Comparison of ENCODE assay signal across 16 mouse cellular contexts in the genomic region with DNA sequence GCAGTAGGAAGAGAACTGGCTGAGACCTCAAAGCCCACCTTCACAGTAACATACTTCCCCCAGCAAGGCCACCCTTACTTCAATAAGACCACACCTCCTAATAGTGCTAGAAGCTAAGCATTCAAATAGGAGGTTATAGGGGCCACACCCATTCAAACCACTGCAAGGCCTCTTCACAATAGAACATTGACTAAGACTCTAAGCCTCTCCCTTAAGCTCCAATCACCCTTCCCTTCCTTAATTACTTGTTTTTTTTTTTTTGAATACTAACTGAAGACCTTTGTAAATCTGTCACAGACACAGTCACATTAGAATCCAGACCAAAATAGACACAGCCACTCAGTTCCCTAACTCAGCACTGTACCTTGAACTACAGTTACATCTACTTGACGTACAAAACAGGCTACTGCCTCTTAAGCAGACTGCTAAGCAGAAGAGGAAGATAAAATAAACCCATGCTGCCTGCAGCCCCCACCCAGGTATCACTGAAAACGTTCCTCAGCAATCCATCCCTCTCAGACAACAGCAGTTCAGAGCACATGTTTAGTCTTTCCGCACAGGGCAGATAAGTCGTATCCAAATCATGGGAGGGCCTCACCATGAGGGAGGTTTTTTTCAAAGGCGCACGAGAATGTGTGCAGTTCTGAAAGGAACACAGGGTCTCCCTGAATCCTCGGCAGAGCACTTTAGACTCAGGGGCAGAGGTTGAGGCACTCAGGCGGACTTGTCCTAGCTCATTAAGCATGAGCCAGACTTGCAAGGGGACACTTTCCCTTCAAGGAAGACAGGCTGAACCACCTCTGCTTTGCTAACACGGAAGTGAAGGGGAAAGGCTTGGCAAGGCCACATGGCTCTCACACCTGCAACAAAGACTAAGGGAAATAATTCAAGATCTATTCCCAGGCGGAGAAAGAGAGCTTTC.
A peak's percentile ranks its signal among the peaks of the same experiment; 100 is the strongest.
DNase-seq lines count a peak whose midpoint lies in the region; ATAC-seq lines count a peak whose summit lies in the region.
"Had no signal": no experiment of that assay in that cellular context is flagged by ENCODE, and none has a peak within 500 bp of the region (broad histone marks: within the 10 kb centered on the region; RNA-seq: fewer than 3 reads in every experiment).

No protein-coding gene starts in this region.

- H3K27me3 ChIP-seq in heart, embryonic 13.5 days (replicated peaks), result no peaks in the 10 kb centered on the region
- H3K27me3 ChIP-seq: forebrain, embryonic 12.5 days; limb, embryonic 15.5 days had no signal

- ATAC-seq in heart, embryonic 13.5 days (ENCODE audit: extremely low read depth, insufficient number of reproducible peaks, low FRiP score, low TSS enrichment), result no peak
- ATAC-seq: liver, postnatal 0 days had no signal

- no peak overlapping the region for H3K4me3 ChIP-seq in heart, embryonic 13.5 days
- H3K4me3 ChIP-seq: forebrain, embryonic 12.5 days; limb, embryonic 15.5 days had no signal

- H3K4me1 ChIP-seq in heart, embryonic 13.5 days, result peaks cover 17% of the 10 kb centered on the region

- no peaks in the 10 kb centered on the region for H3K36me3 ChIP-seq in heart, embryonic 13.5 days
- H3K36me3 ChIP-seq: forebrain, embryonic 12.5 days; limb, embryonic 15.5 days had no signal

- DNase-seq in heart, postnatal 25 days (ENCODE audit: low spot score), result no peak
- DNase-seq in R1 (ENCODE audit: low read depth, low spot score), result peak; percentile 57
- peak; percentile 58 to 66 for DNase-seq in kidney, adult 8-10 months
- DNase-seq in kidney, postnatal 36 days, result peak; percentile 66 to 73
- no peak for DNase-seq in cerebellum, adult 11-12 months
- DNase-seq in cerebellum, postnatal 4 days (ENCODE audit: low spot score in 2 of 2), result no peak
- no peak for DNase-seq in gastrocnemius, adult 8-10 months (ENCODE audit: low spot score in 2 of 2)
- DNase-seq: cerebellum, adult 18-20 months; heart, postnatal 36 days; layer of hippocampus, adult 9-11 months; liver, postnatal 0 days; right cerebral cortex, postnatal 4 days; thymus, postnatal 4 days had no signal

- H3K9me3 ChIP-seq in heart, embryonic 13.5 days, result no peaks in the 10 kb centered on the region
- H3K9me3 ChIP-seq: forebrain, embryonic 12.5 days; limb, embryonic 15.5 days had no signal

- intact Hi-C loops in heart, postnatal 25 days (cut with DNase I), result no loop called here

- no peak overlapping the region for H3K9ac ChIP-seq in heart, embryonic 13.5 days
- H3K9ac ChIP-seq: forebrain, embryonic 12.5 days; limb, embryonic 15.5 days; liver, postnatal 0 days had no signal

- WGBS in heart, embryonic 13.5 days, result 35% methylated on average over 10 of the region's 10 CpGs

- H3K27ac ChIP-seq in heart, embryonic 13.5 days (replicated peaks), result 0 out of 2 replicates have a peak overlapping the region, but pooled peaks have one; percentile 0
- H3K27ac ChIP-seq: forebrain, embryonic 12.5 days; limb, embryonic 15.5 days had no signal

- no peak overlapping the region for H3K4me2 ChIP-seq in heart, embryonic 13.5 days
- H3K4me2 ChIP-seq: forebrain, embryonic 12.5 days; limb, embryonic 15.5 days had no signal

Comparison
In these comparisons a context has a peak if more than half of its experiments do, and no peak if none do; other contexts are left out.
1. DNase-seq: peak in R1 (single experiment), kidney, adult 8-10 months (2 of 2) and kidney, postnatal 36 days (2 of 2); none in heart, postnatal 25 days (single experiment), cerebellum, adult 11-12 months (single experiment), cerebellum, postnatal 4 days (0 of 2) and gastrocnemius, adult 8-10 months (0 of 2).